ENCODE assay signal across 20 mouse cellular contexts in genomic region chr4:107482541-107482940, GRCm38 (mm10). TPM values are rescaled to one million over a fixed set of nuclear protein-coding genes. Genes with fewer than 3 reads are reported as not detected.
"Had no signal": no experiment of that assay in that cellular context is flagged by ENCODE, and none has a peak within 500 bp of the region (broad histone marks: within the 10 kb centered on the region; RNA-seq: fewer than 3 reads in every experiment).

No protein-coding gene starts in this region.

- H3K4me2 ChIP-seq: liver, embryonic 15.5 days; lung, embryonic 15.5 days; midbrain, embryonic 11.5 days; midbrain, embryonic 13.5 days; neural tube, embryonic 12.5 days; stomach, embryonic 15.5 days had no signal

- H3K27me3 ChIP-seq: lung, embryonic 15.5 days; midbrain, embryonic 13.5 days; neural tube, embryonic 12.5 days; stomach, embryonic 15.5 days had no signal

- DNase-seq: liver, postnatal 0 days; lung, postnatal 14 days; lung, postnatal 36 days; right cerebral cortex, postnatal 14 days; thymus, adult 2 months; thymus, postnatal 25 days; thymus, postnatal 4 days had no signal

- H3K9ac ChIP-seq: liver, embryonic 15.5 days; liver, postnatal 0 days; lung, embryonic 15.5 days; midbrain, embryonic 13.5 days; neural tube, embryonic 12.5 days; stomach, embryonic 15.5 days had no signal

- H3K4me3 ChIP-seq: liver, embryonic 15.5 days; lung, embryonic 15.5 days; megakaryocyte, embryonic 14.5 days; midbrain, embryonic 13.5 days; neural tube, embryonic 12.5 days; stomach, embryonic 15.5 days had no signal

- ATAC-seq: liver, postnatal 0 days; lung, postnatal 0 days; midbrain, embryonic 13.5 days; midbrain, embryonic 16.5 days had no signal

- H3K27ac ChIP-seq: liver, embryonic 15.5 days; lung, embryonic 15.5 days; macrophage; midbrain, embryonic 13.5 days; neural tube, embryonic 12.5 days; stomach, embryonic 15.5 days; stomach, postnatal 0 days had no signal

- H3K9me3 ChIP-seq: liver, embryonic 15.5 days; lung, embryonic 15.5 days; midbrain, embryonic 13.5 days; neural tube, embryonic 12.5 days; stomach, embryonic 15.5 days had no signal

- H3K36me3 ChIP-seq: liver, embryonic 15.5 days; lung, embryonic 15.5 days; midbrain, embryonic 13.5 days; neural tube, embryonic 12.5 days; stomach, embryonic 15.5 days had no signal

- H3K4me1 ChIP-seq: liver, embryonic 15.5 days; megakaryocyte, embryonic 14.5 days; midbrain, embryonic 13.5 days; neural tube, embryonic 12.5 days had no signal

RNA-seq across cellular contexts. Expression of gene Glis1, which starts 48.1 kb away (rescaled TPM):
- total RNA-seq: monocyte, adult 5-6 weeks; neutrophil, adult 5-6 weeks had no signal
- polyA plus RNA-seq: macrophage had no signal
